Mouse (Mus musculus) cerebellum, adult 9-11 months (tissue): ENCODE data around the gene Alkbh2.

Experiments used
- DNase-seq: peaks from one replicate; pipeline ENCODE4 v3.0.0; 2022

The Alkbh2 gene

DNA sequence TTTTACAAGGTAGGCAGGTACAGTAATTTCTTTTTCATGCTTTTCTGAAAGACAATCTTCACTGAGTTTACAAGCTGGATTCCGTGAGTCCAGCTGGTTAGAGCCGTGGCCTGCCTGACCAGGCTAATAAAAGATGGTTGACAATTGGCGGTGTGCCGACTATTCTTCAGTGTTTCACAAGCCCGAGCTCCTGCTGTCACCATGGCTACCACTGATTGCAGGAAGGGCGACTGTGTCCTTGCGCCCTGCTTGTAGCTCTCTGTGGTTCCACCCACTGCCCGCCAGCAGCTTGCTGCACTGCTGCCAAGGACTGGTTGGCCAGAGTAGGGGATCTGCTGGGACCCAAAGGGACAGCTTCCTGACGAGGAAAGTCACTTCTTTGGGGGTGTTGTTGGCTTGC, 11.2 kb upstream of the Alkbh2 start:
- peak; percentile 64 for DNase-seq

DNA sequence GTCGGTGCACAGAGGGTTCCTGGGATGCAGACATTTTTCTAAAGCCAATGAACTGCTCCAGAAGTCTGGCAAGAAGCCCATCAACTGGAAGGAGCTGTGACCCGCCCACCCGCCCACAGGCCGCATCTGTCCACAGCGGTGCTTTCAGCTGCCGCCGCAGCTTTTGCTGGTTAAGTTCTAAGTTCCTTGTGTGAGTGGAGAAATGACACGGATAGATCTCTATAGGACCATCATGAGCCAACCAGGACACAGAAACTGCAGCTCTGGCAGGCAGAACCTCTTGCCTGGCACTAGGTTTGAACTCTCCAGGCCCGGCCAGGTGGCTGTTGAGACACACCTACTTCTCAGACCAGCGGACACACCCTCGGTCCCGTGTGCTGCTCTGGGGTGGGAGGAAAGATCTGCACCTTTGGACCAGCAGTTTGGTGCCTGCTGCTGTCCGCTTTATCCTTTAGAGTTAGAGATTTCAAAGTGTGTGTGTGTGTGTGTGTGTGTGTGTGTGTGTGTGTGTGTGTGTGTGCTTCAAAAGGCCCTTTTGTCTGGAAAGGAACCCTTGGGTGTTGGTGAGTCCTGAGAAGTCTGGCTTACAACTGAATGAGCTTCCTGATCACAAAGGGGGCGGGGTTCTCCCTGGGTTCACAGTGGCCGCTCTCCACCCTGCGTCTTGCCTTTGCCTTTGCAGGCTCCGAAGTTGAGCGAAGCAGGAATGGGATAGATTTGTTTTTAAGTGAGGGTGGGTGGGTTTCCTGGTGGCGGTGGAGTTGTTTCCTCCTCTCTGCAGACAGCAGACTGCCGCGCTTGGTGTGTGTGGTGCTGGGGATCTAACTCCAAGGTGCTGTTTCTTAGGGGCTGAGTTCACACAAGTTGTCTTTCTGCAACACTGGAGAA, 10.5 kb upstream of the Alkbh2 start:
- no peak for DNase-seq

DNA sequence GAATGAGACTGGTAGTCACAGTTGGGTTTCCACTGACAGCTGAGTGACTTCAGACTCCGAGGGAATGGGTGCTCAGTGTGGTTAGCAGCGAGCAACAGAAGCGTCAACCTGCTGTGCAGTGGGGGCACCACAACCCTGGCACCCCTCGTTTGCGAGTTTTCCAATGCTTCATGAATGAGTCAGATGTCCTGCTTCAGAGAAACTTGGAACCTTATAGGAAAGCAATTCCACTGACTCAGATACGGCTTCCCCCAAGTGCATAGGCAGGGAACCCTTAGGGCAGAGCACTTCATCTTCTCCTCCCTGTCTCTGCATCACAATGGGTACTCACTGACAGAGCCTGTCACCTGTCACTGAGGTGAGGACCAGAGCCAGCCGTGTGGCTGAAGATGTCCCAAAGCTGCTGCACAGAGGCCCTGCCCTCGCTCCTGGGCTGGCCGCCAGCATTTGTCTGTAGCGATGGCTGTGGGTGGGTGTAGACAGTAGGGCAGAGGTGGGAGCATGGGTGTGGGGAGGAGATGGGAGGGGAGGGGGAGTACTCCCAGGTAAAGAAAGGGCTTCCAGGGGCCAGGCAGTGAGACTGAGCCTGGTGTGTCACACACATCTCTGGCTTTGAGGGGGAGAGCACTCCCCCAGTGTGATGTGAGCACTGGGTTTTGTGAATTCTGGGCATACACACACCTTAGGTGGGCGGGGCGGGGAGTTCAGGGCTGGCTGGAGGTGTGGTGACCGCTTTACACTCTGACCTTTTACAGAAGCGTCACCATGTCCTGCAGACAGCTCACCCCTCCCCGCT, 9.7 kb upstream of the Alkbh2 start:
- no peak for DNase-seq

DNA sequence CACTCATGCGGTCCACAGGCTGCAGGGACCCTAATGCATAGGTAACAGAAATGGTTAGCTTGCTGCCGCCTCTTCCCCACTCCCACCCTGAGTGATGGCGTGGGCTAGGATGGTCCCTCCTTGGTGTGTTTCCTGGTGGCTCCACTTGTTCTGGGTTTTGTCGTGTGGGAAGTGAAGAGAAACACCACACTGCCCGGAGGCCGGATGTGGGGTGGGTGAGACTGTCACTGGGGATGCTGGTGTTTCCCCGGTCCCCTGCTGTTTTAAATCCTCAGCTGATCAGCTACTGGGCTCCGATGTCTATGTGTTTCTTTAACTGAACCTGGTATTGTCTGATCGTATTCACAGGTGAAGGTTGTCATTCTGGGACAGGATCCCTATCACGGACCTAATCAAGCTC, 7.5 kb upstream of the Alkbh2 start:
- no peak for DNase-seq

- peak; percentile 39 for DNase-seq
Measured at GRCm38 (mm10) chr5:114134091-114134534, 6.1 kb upstream of the Alkbh2 start.

GRCm38 (mm10) chr5:114132841-114133240, 4.8 kb upstream of the Alkbh2 start:
- DNase-seq: no peak

- peak; percentile 71 for DNase-seq
Measured at GRCm38 (mm10) chr5:114131521-114131840, 3.5 kb upstream of the Alkbh2 start.

DNA sequence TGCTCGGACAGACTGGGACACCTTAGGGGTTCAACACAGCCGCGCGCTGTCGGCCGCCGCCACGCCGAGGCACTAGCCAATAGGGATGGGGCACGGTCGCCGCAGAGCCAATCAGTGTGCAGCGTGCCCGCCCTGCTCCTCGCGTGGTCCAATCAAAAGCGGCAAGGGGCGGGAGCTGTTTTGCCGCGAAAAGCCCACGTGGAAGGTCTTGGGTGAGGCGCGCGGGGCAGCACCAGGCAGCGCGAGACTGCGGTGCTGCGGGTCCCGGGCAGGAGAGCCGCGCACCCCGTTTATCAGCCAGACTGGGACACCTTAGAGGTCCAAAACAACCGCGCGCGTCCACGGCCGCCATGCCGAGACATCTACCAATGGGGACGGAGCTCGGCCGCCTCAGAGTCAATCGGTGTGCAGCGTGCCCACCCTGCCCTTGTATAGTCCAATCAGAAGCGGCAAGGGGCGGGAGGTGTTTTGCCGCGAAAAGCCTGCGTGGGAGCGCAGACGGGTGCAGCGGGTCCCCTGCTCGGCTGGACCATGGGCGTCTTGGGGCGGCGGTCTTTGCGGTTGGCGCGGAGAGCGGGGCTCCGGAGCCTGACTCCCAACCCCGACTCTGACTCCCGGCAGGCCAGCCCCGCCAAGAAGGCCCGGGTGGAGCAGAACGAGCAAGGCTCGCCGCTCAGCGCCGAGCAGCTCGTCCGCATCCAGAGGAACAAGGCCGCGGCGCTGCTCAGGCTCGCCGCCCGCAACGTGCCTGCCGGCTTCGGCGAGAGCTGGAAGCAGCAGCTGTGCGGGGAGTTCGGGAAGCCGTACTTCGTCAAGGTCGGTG, 2.9 kb upstream of the Alkbh2 start:
- peak; percentile 91 for DNase-seq

GRCm38 (mm10) chr5:114130211-114130605, 2.2 kb upstream of the Alkbh2 start, which contains the start of gene Ung:
Ung (plus strand) TSS chr5:114130386.
- peak; percentile 70 for DNase-seq

GRCm38 (mm10) chr5:114129550-114130210, 1.7 kb upstream of the Alkbh2 start:
- DNase-seq: no peak

DNA sequence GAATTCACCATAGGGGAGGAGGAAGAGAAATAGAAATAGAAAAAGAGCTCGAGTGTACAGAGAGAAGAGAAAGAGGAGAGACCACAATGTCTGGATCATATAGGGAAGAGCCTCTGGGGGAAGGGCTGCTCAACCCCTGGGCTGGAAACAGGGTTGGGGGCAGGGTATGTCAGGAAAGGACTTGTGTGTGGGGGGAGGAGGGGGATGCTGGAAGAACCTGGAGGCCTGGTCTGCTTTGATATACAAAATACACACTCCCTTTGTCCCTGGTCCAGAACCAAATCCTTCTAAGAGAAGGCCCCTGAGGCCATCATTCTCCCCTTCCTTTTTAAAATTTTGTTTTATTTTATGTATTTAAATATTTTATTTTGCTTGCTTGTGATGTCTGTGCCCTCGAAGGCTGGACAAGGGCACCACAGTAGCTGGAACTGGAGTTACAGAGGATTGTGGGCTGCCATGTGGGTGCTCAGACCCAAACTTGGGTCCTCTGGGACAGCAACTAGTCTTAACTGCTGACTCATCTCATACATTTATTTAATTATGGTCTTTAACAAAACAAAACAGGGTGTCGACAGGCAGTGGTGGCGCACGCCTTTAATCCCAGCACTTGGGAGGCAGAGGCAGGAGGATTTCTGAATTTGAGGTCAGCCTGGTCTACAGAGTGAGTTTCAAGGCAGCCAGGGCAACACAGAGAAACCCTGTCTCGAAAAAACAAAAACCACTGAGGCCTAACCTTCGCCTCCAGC, 1.3 kb downstream of the Alkbh2 start:
- no peak for DNase-seq

DNA sequence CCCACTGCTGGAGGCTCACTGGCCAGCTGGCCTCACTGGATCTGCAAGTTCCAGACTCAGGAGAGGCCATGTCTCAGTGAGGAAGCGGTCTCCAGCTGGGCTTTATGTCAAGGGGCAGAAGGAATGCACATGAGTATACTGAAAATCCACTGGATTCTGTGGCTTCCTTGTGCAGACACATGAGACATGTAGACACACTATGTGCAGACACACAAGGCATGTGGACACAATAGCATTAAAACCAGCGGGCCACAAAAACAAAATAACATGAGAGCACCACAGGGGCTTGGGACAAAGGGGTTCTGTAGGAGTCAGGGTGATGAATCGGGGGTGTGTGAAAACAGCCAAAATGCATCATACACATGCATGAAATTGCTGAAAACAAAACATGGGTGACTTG, 2.0 kb downstream of the Alkbh2 start:
- DNase-seq: peak; percentile 15

DNA sequence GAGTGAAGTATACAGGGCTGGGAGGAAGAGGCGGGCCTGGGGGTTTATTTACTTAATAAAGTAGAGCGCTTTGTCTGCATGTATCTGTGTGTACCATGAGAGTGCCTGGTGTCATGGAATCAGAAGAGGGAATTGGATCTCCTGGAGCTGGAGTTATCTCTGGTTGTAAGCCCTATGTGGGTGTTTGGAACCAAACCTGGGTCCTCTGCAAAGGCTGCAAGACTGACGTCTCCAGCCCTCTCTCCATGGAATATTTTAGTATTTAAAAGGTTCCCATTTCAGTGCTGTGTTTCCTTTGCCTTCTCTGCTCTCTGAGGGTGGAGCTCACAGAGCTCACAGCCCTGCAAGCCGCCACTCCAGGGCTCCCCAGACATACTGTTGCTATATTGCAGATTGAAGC, 8.2 kb downstream of the Alkbh2 start:
- no peak for DNase-seq

DNA sequence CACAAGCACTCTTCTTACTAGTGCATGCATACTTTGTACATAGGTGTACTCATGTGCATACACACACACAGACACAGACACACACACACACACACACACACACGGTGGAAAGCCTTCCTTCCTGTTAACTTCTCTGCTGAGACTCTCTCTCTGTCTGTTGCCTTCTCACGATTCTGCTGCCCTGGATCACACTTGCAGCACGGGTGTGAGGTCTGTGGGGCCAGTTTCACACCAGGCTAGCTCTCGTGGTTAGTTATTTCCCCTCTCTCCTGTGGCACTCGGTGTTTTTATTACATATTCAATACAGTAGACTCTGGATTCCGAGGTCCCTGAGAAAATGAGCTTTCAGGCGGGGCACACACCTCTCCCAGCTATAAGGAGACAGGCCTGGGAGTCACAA, 11.4 kb downstream of the Alkbh2 start:
- DNase-seq: no peak

DNA sequence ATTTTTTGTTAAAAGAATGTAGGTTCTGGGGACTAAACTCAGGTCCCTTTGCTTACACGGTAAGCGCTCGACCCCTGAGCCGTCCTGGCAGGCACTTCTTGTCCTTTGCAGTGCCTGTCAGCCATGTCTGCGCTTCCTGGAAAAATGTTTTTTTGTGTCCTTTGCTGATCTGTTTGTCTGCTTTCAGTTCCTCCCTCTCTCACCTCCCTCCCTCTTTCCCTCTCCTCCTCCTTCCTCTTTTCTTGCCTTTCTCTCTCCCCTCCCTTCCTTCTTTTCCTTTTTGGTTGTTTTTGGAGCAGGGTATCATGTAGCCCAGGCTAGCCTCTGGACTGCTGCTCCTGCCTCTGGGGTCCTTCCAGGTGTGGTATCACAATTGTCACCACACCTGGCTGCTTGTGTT, 13.0 kb downstream of the Alkbh2 start:
- no peak for DNase-seq

DNA sequence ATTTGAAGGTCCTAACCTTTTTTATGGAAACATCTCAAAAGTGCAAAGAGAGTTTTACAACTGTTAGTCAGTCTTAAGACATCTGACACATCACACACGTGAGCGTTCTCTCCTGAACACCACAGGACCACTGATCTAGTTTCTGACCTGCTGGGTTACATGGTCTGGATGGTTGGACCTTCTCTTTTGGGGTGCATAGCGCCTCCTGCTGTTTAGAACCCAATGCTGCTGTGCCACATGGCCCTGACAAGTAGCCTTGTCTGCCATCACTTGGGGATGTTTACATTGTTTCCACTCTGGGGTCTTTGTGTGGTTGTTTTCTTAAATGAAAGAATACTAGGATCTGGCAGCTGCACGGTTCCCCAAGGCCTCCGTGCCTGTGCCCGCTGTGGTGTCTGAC, 14.7 kb downstream of the Alkbh2 start:
- DNase-seq: no peak

DNA sequence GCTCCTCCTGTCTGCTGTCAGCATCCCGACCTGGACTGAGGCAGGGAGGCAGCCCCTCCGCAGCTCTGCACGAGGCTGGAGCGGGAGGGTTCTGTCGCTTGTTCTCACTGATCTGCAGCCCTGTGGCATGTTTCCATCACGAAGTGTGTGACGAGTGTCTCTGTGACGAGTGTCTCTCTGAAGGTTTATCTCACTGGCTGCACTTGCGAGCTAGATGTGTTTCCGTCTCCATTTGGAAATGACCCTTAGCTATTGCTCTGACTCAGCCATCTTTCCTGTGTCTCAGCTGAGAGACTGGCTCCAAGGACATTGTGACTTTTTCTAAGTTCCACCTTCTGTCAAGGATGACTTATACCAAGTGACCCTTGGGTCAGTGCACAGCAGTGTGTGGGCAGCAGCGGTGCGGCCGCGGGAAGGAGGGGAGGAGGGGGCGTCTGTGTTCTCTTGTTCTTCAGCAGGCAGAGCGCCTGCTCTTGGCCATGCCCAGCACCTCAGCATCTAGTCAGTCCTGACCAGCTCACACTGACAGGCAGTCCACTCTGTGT, 21.6 kb downstream of the Alkbh2 start:
- DNase-seq: no peak

DNA sequence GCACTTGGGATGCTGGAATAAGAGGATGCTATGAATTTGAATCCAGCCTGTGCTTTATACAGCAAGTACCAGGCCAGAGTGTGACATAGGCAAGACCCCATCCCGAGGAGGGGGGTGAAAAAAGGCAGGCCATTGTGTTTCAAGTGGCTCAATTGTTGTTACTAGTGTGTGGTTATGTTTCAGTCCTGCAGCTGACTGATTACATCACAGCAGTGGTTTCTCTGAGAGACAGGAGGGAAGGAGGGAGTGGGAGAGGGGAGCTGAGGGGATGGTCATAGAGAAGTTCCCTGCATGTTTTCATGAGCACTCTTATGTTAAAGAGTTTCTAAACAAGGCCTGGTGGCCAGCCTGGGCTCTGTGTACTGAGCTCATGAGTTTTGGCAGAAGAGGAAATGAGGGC, 25.2 kb downstream of the Alkbh2 start:
- no peak for DNase-seq

- DNase-seq: peak; percentile 58
Measured at GRCm38 (mm10) chr5:114101873-114102272, 26.1 kb downstream of the Alkbh2 start.

DNA sequence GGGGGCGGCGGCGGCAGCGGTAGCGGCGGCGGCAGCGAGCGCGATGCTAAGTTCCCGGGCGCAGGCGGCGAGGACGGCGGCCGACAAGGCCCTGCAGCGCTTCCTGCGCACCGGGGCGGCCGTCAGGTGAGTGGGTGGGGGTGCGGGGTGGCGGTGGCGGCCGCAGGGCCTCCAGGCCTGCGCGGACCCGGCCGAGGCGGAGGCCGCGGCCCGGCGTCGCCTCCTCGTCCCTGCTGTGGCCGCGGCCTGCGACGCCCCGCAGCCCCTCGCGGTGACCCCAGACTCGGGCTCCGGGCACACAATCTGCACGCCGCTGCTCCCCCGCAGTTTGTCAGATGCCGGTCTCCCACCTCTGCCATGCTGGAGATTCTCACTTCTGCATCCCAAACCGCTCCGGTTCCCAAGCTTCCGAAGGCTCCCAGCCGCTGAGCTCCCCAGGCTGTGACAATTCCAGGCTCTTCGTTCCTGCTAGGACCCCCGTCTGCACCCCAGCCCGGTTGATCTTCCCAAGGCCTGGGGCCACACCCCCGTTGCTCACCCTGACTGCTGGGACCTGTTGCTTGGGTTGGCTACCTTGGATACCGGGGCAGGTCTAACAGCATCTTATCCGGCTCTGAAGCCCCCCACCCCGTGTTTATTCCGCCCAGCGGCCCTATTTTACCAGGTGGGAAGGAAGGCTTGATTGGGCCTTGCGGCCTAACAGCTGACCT, 27.5 kb downstream of the Alkbh2 start:
- DNase-seq: peak; percentile 60
